Mouse (Mus musculus) T-helper 1 cell (primary cell): ENCODE measurements around the gene Grin3b.

ENCODE experiments used
- in situ Hi-C: fragments of 300-600 bp; cut with MboI, MseI; formaldehyde crosslinking; loops from one replicate; pipeline ENCODE4 v1.15.1; 2025; ENCODE audit warnings: high pct_unique_total_duplicates

Grin3b gene

GRCm38 (mm10) chr10:80014484-80015290 lies 44.2 kb downstream of the Grin3b start:
- in situ Hi-C loops: loop anchor here (5.0 kb wide), 1 partner anchor 87 kb away; the partner anchor contains the start of gene Arid3a

GRCm38 (mm10) chr10:80015583-80015982 lies 45.1 kb downstream of the Grin3b start:
- in situ Hi-C loops: loop anchor here (5.0 kb wide), 1 partner anchor 88 kb away; the partner anchor contains the start of gene Arid3a

- in situ Hi-C loops: loop anchor here (5.0 kb wide), 1 partner anchor 89 kb away; the partner anchor contains the start of gene Arid3a
Measured at GRCm38 (mm10) chr10:80016511-80016910, 46.0 kb downstream of the Grin3b start, which contains the start of gene Arhgap45. Gene Arhgap45, plus strand, starts transcription at chr10:80016653.

GRCm38 (mm10) chr10:80016931-80017330 lies 46.4 kb downstream of the Grin3b start:
- in situ Hi-C loops: loop anchor here (5.0 kb wide), 1 partner anchor 90 kb away; the partner anchor contains the start of gene Arid3a

GRCm38 (mm10) chr10:80017361-80017760 lies 46.8 kb downstream of the Grin3b start:
- in situ Hi-C loops: loop anchor here (5.0 kb wide), 1 partner anchor 90 kb away; the partner anchor contains the start of gene Arid3a

- in situ Hi-C loops: loop anchor here (5.0 kb wide), 1 partner anchor 90 kb away; the partner anchor contains the start of gene Arid3a
Measured at GRCm38 (mm10) chr10:80017771-80018170, 47.3 kb downstream of the Grin3b start.

- in situ Hi-C loops: loop anchor here (5.0 kb wide), 1 partner anchor 92 kb away; the partner anchor contains the start of gene Arid3a
Measured at GRCm38 (mm10) chr10:80018739-80019297, 48.3 kb downstream of the Grin3b start.

- in situ Hi-C loops: loop anchor here (5.0 kb wide), 1 partner anchor 92 kb away; the partner anchor contains the start of gene Arid3a
Measured at GRCm38 (mm10) chr10:80019471-80020131, 49.1 kb downstream of the Grin3b start.

GRCm38 (mm10) chr10:80020191-80020590 lies 49.7 kb downstream of the Grin3b start:
- in situ Hi-C loops: no loop called here

- in situ Hi-C loops: no loop called here
Measured at GRCm38 (mm10) chr10:80020603-80021319, 50.2 kb downstream of the Grin3b start.

GRCm38 (mm10) chr10:80021320-80021641 lies 50.8 kb downstream of the Grin3b start:
- in situ Hi-C loops: no loop called here

- in situ Hi-C loops: no loop called here
Measured at GRCm38 (mm10) chr10:80022164-80022563, 51.6 kb downstream of the Grin3b start.

- in situ Hi-C loops: no loop called here
Measured at GRCm38 (mm10) chr10:80022806-80023205, 52.3 kb downstream of the Grin3b start.

- in situ Hi-C loops: no loop called here
Measured at GRCm38 (mm10) chr10:80023758-80024157, 53.2 kb downstream of the Grin3b start.

GRCm38 (mm10) chr10:80024229-80025043 lies 53.9 kb downstream of the Grin3b start:
- in situ Hi-C loops: no loop called here

GRCm38 (mm10) chr10:80025044-80025347 lies 54.5 kb downstream of the Grin3b start:
- in situ Hi-C loops: no loop called here

- in situ Hi-C loops: no loop called here
Measured at GRCm38 (mm10) chr10:80025463-80025862, 54.9 kb downstream of the Grin3b start.

- in situ Hi-C loops: no loop called here
Measured at GRCm38 (mm10) chr10:80025889-80026288, 55.4 kb downstream of the Grin3b start.
